Mouse (Mus musculus) limb, embryonic 12.5 days (tissue): Measurements from ENCODE around the gene Naxd. TPM values are rescaled to one million over a fixed set of nuclear protein-coding genes. Genes with fewer than 3 reads are reported as not detected.
"Not testable (repeated sequence)": the region's sequence is repeated elsewhere in the genome, so short reads cannot be mapped to it uniquely, and the experiment has no call there.

Experiments
- ATAC-seq: fragments of 200-750 bp; cut with Nextera tagmentation; 2 replicates; pipeline ENCODE4 v1.8.0; 2017; ENCODE audit warnings: low read depth, moderate TSS enrichment; ENCODE audit not compliant: insufficient number of reproducible peaks, insufficient read depth, low FRiP score, low TSS enrichment
- H3K27ac ChIP-seq: fragments of 300-500 bp; sonication (generic); 2 replicates; pipeline ENCODE4 v1.5.1; 2016; ENCODE audit warnings: mild to moderate bottlenecking, moderate library complexity
- H3K27me3 ChIP-seq: fragments of 300-500 bp; sonication (generic); 2 replicates; pipeline ENCODE4 v1.6.1; 2016; ENCODE audit warnings: mild to moderate bottlenecking, moderate library complexity
- H3K36me3 ChIP-seq: fragments of 300-500 bp; sonication (generic); 2 replicates; pipeline ENCODE4 v1.6.1; 2016; ENCODE audit warnings: mild to moderate bottlenecking, moderate library complexity
- H3K4me1 ChIP-seq: fragments of 300-500 bp; sonication (generic); replicated peaks from 2 replicates; pipeline ENCODE4 v1.6.1; 2016
- H3K4me2 ChIP-seq: fragments of 300-500 bp; sonication (generic); 2 replicates; pipeline ENCODE4 v1.6.1; 2016; ENCODE audit warnings: mild to moderate bottlenecking, moderate library complexity
- H3K4me3 ChIP-seq: fragments of 300-500 bp; sonication (generic); replicated peaks from 2 replicates; pipeline ENCODE4 v1.5.1; 2016; ENCODE audit warnings: mild to moderate bottlenecking
- H3K9ac ChIP-seq: fragments of 300-500 bp; sonication (generic); replicated peaks from 2 replicates; pipeline ENCODE4 v1.6.1; 2016; ENCODE audit warnings: mild to moderate bottlenecking, moderate library complexity
- H3K9me3 ChIP-seq: fragments of 300-500 bp; sonication (generic); 2 replicates; pipeline ENCODE4 v1.6.1; 2016; ENCODE audit warnings: mild to moderate bottlenecking, moderate library complexity
- WGBS: fragments of 180-500 bp; shearing (Covaris S2); methylation state at CpG from one replicate; pipeline ENCODE4 v1.1.7; 2016; 5-methylcytosine and 5-hydroxymethylcytosine counted together
- polyA plus RNA-seq: library from polyadenylated mRNA; unstranded; fragments of >200 nt; fragmentation: Nextera tagmentation; extraction: Ambion mirVana; gene quantifications from 2 replicates; pipeline ENCODE4 v1.2.1, GENCODE M21; 2016

Gene Naxd
- polyA plus RNA-seq, 1 experiment from 2014 or later, result 121 TPM

DNA sequence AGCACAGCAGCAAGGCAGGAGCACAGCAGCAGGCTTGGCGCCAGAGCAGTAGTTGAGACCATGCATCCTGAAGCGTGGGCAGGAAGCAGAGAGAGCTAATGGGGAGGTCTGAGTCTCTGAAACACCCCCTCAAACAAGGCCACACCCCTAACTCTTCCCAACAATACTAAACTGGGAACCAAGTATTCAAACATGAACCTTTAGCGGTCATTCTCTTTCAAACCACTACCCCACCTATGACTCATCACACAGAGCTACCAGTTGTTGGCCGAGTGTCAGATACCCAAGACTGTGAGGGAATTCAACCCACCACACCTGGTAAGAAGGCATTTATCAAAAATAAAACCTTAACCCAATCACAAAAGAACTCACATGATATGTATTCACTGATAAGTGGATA, 10.1 kb upstream of the Naxd start:
- no peak for ATAC-seq

DNA sequence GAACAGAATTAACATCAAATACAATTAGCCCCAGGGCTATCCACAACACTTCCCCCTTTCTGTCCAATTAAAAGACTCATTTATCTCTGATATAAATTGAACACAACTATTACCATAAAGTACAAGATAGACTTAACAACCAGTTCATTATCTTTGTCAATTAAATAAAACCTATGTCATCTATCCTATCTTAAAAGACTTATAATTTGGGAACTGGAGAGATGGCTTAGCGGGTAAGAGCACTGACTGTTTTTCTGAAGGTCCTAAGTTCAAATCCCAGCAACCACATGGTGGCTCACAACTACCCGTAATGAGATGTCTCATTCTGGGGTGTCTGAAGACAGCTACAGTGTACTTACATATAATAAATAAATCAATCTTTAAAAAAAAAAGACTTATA, 5.0 kb upstream of the Naxd start:
- not testable (repeated sequence) for ATAC-seq, H3K36me3 ChIP-seq, H3K9me3 ChIP-seq, H3K4me3 ChIP-seq, H3K4me2 ChIP-seq, H3K27ac ChIP-seq, H3K4me1 ChIP-seq, H3K9ac ChIP-seq
- H3K27me3 ChIP-seq, result peaks cover 29% of the 10 kb centered on the region
- 87% methylated on average over 2 of the region's 2 CpGs for WGBS

More for the DNA sequence above, 10.1 kb upstream of the Naxd start:
- WGBS, result 75% methylated on average over 4 of the region's 4 CpGs
- H3K36me3 ChIP-seq, result no peaks in the 10 kb centered on the region
- no peak overlapping the region for H3K4me2 ChIP-seq
- peaks cover 3% of the 10 kb centered on the region; the same call in 1 of the 2 replicates for H3K4me1 ChIP-seq
- H3K9me3 ChIP-seq, result no peaks in the 10 kb centered on the region
- no peak overlapping the region for H3K9ac ChIP-seq
- no peak overlapping the region for H3K27ac ChIP-seq
- no peak overlapping the region for H3K4me3 ChIP-seq
- H3K27me3 ChIP-seq, result peaks cover 31% of the 10 kb centered on the region

DNA sequence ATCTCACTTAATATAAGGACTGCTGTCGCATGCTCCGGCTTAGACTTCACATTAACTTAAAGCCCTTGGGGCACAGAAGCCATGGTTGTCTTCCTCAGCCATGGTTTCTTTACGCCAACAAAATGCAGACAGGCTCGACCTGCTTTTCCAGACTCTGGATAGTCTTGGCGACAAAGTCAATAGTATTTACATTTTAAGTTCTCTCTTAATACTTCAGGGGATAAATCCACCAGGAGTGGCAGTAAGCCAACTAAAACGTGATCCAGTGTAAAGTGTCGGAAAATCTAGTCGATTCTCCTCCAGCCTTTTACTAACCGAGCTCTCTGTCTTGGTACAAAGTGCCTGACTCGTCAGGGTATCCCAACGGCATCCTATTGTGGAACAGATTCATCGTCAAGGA, 975 bp downstream of the Naxd start:
- Histone ChIP-seq H3K4me2 (peak overlapping the region; percentile 76), H3K27ac (no peak overlapping the region), H3K27me3 (peaks cover 5% of the 10 kb centered on the region), H3K9me3 (no peaks in the 10 kb centered on the region), H3K4me3 (peak overlapping the region; percentile 94), H3K36me3 (peaks cover 23% of the 10 kb centered on the region; the same call in 1 of the 2 replicates), H3K4me1 (peaks cover 14% of the 10 kb centered on the region), H3K9ac (no peak overlapping the region)
- 76% methylated on average over 12 of the region's 12 CpGs for WGBS
- no peak for ATAC-seq

DNA sequence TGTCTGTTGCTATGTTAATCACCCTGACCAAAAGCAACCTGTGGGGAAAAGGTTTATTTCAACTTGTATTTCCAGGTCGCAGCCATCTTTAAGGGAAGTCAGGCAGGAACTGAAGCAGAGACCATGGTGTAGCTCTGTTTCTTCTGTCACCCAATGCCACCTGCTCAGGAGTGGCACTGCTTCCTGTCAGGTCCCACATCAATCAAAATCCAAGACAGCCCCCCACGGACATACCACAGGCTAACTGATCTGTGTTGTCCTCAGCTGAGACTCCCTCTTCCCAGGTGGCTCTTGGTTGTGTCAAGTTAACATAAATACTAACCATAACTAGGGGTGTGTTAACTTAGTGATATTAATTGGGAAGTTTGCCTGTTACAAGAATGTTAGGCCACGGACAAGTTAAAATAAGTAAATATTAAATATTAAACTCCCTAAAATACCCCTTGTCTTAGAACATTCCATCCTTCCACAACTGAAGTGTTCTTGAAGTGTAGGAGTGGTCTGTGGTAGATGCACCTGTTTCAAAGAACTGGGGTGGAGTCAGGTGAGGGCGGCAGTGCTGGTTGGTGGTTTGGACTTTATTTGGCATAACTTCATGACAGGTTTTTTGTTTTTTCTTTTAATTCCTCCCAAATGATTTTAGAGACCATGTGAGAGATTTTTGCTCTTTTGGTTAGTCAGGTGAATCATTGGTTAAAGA, 1.6 kb downstream of the Naxd start:
- peak overlapping the region; percentile 76 for H3K4me2 ChIP-seq
- H3K27me3 ChIP-seq, result peaks cover 5% of the 10 kb centered on the region
- H3K4me3 ChIP-seq, result no peak overlapping the region
- H3K9me3 ChIP-seq, result no peaks in the 10 kb centered on the region
- no peak overlapping the region for H3K9ac ChIP-seq
- ATAC-seq, result no peak
- no peak overlapping the region for H3K27ac ChIP-seq
- H3K4me1 ChIP-seq, result peaks cover 14% of the 10 kb centered on the region
- peaks cover 29% of the 10 kb centered on the region for H3K36me3 ChIP-seq
- WGBS, result 84% methylated on average over 4 of the region's 4 CpGs

DNA sequence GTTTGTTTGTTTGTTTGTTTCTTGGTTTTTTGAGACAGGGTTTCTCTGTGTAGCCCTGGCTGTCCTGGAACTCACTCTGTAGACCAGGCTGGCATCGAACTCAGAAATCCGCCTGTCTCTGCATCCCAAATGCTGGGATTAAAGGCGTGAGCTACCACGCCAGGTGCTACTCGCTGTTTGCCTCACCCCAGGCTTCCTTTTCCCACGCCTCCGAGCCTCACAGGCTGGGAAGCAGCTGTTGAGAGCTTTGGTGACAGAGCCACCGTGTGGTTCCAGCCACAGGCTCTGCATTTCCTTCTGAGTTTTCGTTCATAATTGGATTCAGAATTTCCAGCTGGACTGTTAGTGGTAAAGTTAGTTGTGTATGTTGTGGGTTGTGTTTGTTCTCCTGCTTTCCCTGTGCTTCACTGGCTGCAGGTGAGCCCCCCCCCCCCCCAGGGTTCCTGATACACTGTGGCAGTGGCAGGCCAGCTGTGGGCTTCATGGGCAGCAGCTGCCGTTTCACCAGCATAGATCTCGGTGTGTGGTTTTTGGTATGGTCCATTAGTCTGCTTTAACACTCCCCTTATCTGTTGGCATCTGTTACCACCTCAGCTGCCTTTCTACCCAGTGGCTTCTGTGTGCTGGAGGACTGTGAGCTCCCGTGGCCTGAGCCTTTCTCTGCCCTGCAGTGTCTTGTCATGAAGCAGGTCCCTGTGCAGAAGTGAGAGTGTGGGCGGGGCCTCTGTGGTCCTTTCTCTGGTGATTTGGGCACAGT, 6.3 kb downstream of the Naxd start:
- Histone ChIP-seq H3K9me3 (no peaks in the 10 kb centered on the region), H3K4me3 (no peak overlapping the region), H3K27me3 (no peaks in the 10 kb centered on the region), H3K9ac (no peak overlapping the region), H3K4me1 (peaks cover 1% of the 10 kb centered on the region), H3K36me3 (peaks cover 74% of the 10 kb centered on the region), H3K27ac (no peak overlapping the region), H3K4me2 (no peak overlapping the region)
- ATAC-seq, result no peak
- 84% methylated on average over 13 of the region's 13 CpGs for WGBS

DNA sequence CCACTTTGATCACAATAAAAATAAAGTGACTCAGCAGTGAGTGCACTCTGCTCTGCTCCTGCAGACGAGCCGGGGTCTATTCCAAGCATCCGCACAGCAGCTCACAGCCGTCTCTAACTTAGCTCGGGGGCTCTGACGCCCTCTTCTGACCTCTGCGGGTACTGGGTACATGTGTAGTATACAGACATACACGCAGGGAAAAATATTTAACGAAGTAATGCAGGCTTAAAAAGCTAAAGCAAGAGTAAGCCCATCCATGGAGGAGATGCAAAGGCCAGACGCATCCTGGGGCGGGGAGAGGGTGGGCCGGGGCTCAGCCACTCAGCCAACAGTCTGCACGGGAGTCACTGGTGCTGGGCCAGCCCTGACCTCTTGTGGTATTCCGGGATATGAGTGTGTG, 8.8 kb downstream of the Naxd start:
- Histone ChIP-seq H3K4me3 (no peak overlapping the region), H3K36me3 (peaks cover 90% of the 10 kb centered on the region), H3K9me3 (no peaks in the 10 kb centered on the region), H3K9ac (no peak overlapping the region), H3K4me2 (no peak overlapping the region), H3K4me1 (no peaks in the 10 kb centered on the region; the same call in 1 of the 2 replicates), H3K27me3 (no peaks in the 10 kb centered on the region), H3K27ac (no peak overlapping the region)
- ATAC-seq, result no peak
- 87% methylated on average over 14 of the region's 14 CpGs for WGBS

DNA sequence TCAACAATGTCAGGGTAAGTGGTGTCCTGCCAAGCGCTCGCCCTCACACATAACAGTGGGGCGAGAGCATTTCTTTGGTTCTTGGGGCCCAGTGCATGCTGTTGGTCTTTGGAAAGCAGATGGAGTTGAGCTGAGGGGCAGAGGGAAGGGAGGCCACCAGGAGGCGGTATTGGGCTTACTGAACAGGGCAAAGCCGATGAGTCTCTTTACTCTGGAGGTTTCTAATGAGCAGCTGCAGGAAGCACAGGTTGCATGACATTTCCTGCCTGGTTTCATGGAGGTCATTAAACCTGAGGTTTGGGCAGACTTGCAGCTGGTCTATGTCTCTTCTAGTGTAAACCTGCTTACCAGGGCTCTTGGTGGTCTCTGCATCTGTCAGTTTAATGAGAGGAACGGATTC, 9.5 kb downstream of the Naxd start:
- Histone ChIP-seq H3K36me3 (peaks cover 94% of the 10 kb centered on the region), H3K4me2 (no peak overlapping the region), H3K9ac (no peak overlapping the region), H3K27ac (peak overlapping the region; percentile 29; the same call in 1 of the 2 replicates), H3K9me3 (no peaks in the 10 kb centered on the region), H3K4me1 (no peaks in the 10 kb centered on the region; the same call in 1 of the 2 replicates), H3K27me3 (no peaks in the 10 kb centered on the region), H3K4me3 (no peak overlapping the region)
- WGBS, result 53% methylated on average over 6 of the region's 6 CpGs
- ATAC-seq, result peak; percentile 60; the same call in 1 of the 2 replicates

DNA sequence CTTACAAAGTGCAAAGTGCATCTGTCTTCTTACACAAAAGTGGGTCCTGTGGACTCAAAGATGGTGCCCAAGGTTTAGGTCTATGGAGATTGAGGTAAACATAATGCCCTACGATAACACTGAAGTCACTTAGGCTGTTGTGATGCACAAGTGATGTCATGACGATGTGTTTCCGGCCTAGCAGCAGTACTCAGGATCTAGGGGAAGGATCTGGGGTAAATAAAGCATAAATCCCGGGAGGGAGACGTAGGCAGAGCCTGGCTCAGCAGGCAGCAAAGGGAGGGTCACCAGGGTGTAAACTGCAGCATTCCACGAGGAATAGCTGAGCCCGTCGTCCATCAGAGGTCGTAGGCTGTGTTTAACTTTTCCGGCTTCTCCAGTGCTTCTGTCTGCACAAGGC, 11.6 kb downstream of the Naxd start:
- Histone ChIP-seq H3K9me3 (no peaks in the 10 kb centered on the region), H3K27ac (no peak overlapping the region), H3K36me3 (peaks cover 96% of the 10 kb centered on the region), H3K27me3 (no peaks in the 10 kb centered on the region), H3K4me3 (no peak overlapping the region), H3K4me1 (no peaks in the 10 kb centered on the region; the same call in 1 of the 2 replicates), H3K9ac (no peak overlapping the region), H3K4me2 (no peak overlapping the region)
- 76% methylated on average over 10 of the region's 10 CpGs for WGBS
- ATAC-seq, result no peak

DNA sequence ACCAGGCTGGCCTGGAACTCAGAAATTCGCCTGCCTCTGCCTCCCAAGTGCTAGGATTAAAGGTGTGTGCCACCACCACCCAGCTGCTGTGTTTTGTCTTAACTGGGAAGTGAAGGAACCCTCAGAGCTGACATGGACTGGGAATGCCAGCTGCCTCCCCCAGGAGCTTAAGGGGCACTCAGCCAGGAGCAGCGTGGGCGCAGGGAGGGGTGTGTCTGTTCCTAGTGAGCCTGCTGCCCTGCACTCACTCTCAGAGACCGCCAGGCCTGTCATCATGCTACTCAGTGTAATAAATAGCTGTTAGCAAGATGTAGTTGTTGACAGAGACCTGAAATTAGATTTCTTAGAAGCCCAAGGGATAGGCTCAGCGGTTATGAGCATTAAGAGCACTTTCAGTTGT, 13.7 kb downstream of the Naxd start:
- no peak for ATAC-seq
- H3K36me3 ChIP-seq, result peaks cover 95% of the 10 kb centered on the region
- H3K4me2 ChIP-seq, result no peak overlapping the region

DNA sequence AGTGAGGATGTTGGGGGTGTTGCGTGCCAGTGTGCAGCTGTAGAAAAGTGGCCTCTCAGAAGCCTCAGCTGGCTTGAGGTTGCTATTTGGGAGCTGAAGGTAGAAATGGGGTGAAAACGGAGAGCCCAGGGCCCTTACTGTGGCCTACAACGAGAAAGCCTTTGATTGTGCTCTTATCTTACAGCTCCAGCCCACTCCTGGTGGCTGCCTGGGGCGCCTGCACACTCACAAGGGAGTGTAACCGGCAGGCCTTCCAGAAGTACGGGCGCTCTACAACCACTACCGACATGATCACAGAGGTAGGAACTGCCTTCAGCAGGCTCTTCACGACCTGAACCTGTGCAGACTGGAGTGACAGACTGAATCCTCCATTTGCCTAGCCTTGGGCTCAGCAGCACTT, 15.4 kb downstream of the Naxd start:
- no peak overlapping the region for H3K9ac ChIP-seq
- H3K4me3 ChIP-seq, result no peak overlapping the region
- no peak overlapping the region for H3K27ac ChIP-seq
- no peaks in the 10 kb centered on the region for H3K9me3 ChIP-seq
- no peak overlapping the region for H3K4me2 ChIP-seq
- H3K4me1 ChIP-seq, result no peaks in the 10 kb centered on the region
- H3K27me3 ChIP-seq, result no peaks in the 10 kb centered on the region
- ATAC-seq, result no peak
- H3K36me3 ChIP-seq, result peaks cover 96% of the 10 kb centered on the region
- 86% methylated on average over 9 of the region's 9 CpGs for WGBS

More for the DNA sequence above, 13.7 kb downstream of the Naxd start:
- WGBS, result 87% methylated on average over 5 of the region's 5 CpGs
- Histone ChIP-seq H3K27ac (no peak overlapping the region), H3K27me3 (no peaks in the 10 kb centered on the region), H3K4me1 (no peaks in the 10 kb centered on the region; the same call in 1 of the 2 replicates), H3K9me3 (no peaks in the 10 kb centered on the region), H3K9ac (no peak overlapping the region), H3K4me3 (no peak overlapping the region)

DNA sequence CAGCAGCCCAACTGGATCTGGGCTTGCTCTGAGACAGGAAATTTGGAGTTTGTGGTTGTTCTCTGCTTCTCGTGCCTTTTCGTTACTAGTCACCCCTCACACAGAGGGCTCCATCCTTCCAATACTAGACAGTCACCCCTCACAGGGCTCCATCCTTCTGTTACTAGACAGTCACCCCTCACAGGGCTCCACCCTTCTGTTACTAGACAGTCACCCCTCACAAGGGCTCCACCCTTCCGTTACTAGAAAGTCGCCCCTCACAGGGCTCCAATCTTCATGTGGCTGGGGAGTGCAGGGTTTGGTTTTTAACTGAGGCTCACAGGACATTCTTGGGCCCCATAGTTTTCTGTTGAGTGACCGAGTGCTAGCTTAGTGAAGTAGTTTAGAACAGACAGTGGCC, 15.9 kb downstream of the Naxd start:
- H3K27ac ChIP-seq, result no peak overlapping the region
- no peaks in the 10 kb centered on the region for H3K9me3 ChIP-seq
- no peak overlapping the region for H3K4me3 ChIP-seq
- H3K9ac ChIP-seq, result no peak overlapping the region
- no peaks in the 10 kb centered on the region for H3K4me1 ChIP-seq
- H3K36me3 ChIP-seq, result peaks cover 96% of the 10 kb centered on the region
- WGBS, result 92% methylated on average over 5 of the region's 5 CpGs
- H3K4me2 ChIP-seq, result no peak overlapping the region
- no peaks in the 10 kb centered on the region for H3K27me3 ChIP-seq
- ATAC-seq, result no peak
